Mouse (Mus musculus) intestine, embryonic 14.5 days (tissue): ENCODE results near the gene Cntfr. TPM values are rescaled to one million over a fixed set of nuclear protein-coding genes. Genes with fewer than 3 reads are reported as not detected.
"Not testable (repeated sequence)": the region's sequence is repeated elsewhere in the genome, so short reads cannot be mapped to it uniquely, and the experiment has no call there.

ENCODE experiments used
- ATAC-seq: fragments of 200-750 bp; cut with Nextera tagmentation; replicated peaks from 2 replicates; pipeline ENCODE4 v1.8.0; 2017; ENCODE audit warnings: low read depth, moderate number of reproducible peaks, moderate TSS enrichment, moderate library complexity; ENCODE audit not compliant: low FRiP score, low TSS enrichment
- DNase-seq: peaks from one replicate; pipeline ENCODE4 v3.0.0-alpha.2; 2018; ENCODE audit warnings: low spot score
- H3K27ac ChIP-seq: fragments of 300-500 bp; sonication (generic); 2 replicates; pipeline ENCODE4 v1.5.1; 2014; ENCODE audit warnings: low read depth, mild to moderate bottlenecking, control low read depth
- H3K27me3 ChIP-seq: fragments of 300-500 bp; sonication (generic); replicated peaks from 2 replicates; pipeline ENCODE4 v1.6.1; 2014; ENCODE audit warnings: low read length, control low read depth; ENCODE audit not compliant: control insufficient read depth, insufficient read depth
- H3K36me3 ChIP-seq: fragments of 300-500 bp; sonication (generic); 2 replicates; pipeline ENCODE4 v1.6.1; 2014; ENCODE audit warnings: low read length, control low read depth; ENCODE audit not compliant: control insufficient read depth, insufficient read depth
- H3K4me1 ChIP-seq: fragments of 300-500 bp; sonication (generic); replicated peaks from 2 replicates; pipeline ENCODE4 v1.6.1; 2014; ENCODE audit warnings: low read length, control low read depth, mixed read lengths; ENCODE audit not compliant: control insufficient read depth, insufficient read depth
- H3K4me2 ChIP-seq: fragments of 300-500 bp; sonication (generic); 2 replicates; pipeline ENCODE4 v1.6.1; 2014; ENCODE audit warnings: low read length
- H3K4me3 ChIP-seq: fragments of 300-500 bp; sonication (generic); 2 replicates; pipeline ENCODE4 v1.5.1; 2014; ENCODE audit warnings: low read depth, low read length, control low read depth, mixed read lengths
- H3K9ac ChIP-seq: fragments of 300-500 bp; sonication (generic); 2 replicates; pipeline ENCODE4 v1.6.1; 2014; ENCODE audit warnings: mild to moderate bottlenecking, low read length
- H3K9me3 ChIP-seq: fragments of 300-500 bp; sonication (generic); 2 replicates; pipeline ENCODE4 v1.6.1; 2016; ENCODE audit warnings: low read length, control low read depth; ENCODE audit not compliant: control insufficient read depth
- WGBS: fragments of 180-500 bp; shearing (Covaris S2); extraction: QIAGEN DNeasy Blood & Tissue Kit; methylation state at CpG from one replicate; pipeline ENCODE4 v1.1.7; 2014; 5-methylcytosine and 5-hydroxymethylcytosine counted together
- polyA plus RNA-seq: library from polyadenylated mRNA; unstranded; fragments of >200 nt; fragmentation: Nextera tagmentation; extraction: Ambion mirVana; gene quantifications from 2 replicates; pipeline ENCODE4 v1.2.1, GENCODE M21; 2014

Cntfr gene
- 5.2 and 6.2 TPM in 2 replicates for polyA plus RNA-seq

DNA sequence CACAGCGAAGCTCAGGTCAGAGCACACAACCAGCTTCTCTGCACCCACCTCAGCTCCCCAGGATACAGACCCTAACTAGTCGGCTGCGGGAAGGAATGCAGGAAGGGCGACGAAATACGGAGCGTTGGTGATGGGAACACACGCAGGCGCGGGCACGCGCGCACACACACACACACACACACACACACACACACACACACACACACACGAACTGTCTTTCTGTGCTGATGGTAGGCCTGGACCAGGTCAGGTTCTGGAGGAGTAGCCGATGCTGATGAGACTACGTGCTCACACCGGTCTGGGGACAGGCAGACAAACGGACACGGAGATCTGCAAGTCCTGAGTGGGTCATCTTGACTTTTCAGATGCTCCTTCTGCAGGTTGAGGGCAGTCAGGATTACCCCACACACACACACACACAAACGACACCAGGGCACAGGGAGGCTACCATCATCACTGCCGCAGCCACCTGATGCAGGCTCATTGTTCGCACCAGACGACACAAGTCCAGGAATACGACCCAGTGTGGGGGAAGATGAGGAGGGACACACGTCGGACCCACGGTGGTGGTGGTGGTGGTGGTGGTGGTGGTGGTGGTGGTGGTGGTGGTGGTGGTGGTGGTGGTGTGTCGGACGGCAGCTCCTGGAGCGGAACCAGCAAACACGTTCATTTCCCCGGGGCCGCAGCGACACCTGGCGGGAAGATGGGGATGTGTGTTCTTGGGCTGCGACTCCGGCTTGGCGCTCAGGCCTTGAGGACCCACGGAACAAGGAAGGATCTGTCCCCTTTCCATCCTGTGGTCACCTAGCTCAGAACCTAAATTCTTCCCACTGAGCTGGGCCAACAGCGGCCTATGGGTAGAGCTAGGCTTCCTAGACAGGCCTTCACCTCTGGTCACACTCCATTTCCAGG is at the start of gene Cntfr:
TSS of gene Cntfr (minus strand) at position 160 of the 912 bp plus-strand sequence.
- WGBS, result 10% methylated on average over 26 of the region's 40 CpGs
- not testable (repeated sequence) for H3K9me3 ChIP-seq, ATAC-seq, H3K4me1 ChIP-seq, H3K27ac ChIP-seq, H3K36me3 ChIP-seq, H3K27me3 ChIP-seq, H3K9ac ChIP-seq, H3K4me3 ChIP-seq, H3K4me2 ChIP-seq
- DNase-seq, result peak; percentile 86

DNA sequence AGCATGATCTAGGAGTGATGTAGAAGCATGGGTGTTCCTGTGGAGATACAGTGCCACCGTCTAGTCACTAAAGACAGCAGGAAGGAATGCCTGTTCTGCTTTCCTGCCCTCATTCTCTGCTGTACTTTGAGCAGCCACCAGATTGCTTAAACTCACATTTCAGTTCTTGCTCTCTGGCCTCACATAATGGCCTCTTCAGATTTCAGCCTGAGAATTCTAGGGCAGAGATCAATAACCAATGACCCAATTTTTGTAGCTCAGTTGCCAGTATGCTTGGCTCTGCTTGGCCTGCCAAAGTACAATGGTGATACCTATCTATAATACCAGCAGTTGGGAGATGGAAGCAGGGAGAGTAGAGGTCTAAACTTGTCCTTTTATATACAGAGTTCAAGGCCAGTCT is 48.1 kb upstream of the Cntfr start:
- H3K36me3 ChIP-seq, result no peaks in the 10 kb centered on the region
- H3K9ac ChIP-seq, result no peak overlapping the region
- no peak overlapping the region for H3K4me3 ChIP-seq
- H3K4me2 ChIP-seq, result no peak overlapping the region
- ATAC-seq (no peak), DNase-seq (no peak)
- H3K9me3 ChIP-seq, result peaks cover 14% of the 10 kb centered on the region; the same call in 1 of the 2 replicates
- no peak overlapping the region for H3K27ac ChIP-seq
- 72% methylated on average over 1 of the region's 1 CpGs for WGBS
- H3K4me1 ChIP-seq, result peaks cover 5% of the 10 kb centered on the region
- no peaks in the 10 kb centered on the region for H3K27me3 ChIP-seq

DNA sequence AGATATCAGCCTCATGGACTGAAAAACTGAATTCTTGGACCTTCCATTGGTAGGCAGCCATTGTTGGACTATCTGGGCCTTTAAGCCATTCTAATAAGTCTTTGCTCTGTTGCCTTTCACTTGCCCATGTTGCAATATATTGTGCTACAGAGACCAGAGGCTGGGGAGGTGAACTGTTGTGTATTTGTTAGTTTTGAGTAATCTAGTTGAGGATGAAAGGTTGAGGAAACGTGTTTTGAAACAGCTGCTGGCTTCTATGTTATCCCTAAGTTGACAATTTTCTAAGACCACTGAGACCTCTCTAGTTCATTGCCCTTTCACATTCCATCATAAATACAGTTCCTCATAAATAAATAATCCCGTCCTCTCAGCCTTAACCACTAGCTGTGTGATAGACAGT is 47.2 kb upstream of the Cntfr start:
- 79% methylated on average over 2 of the region's 2 CpGs for WGBS
- ATAC-seq, result no peak
- Histone ChIP-seq H3K27me3 (no peaks in the 10 kb centered on the region), H3K9me3 (peaks cover 14% of the 10 kb centered on the region; the same call in 1 of the 2 replicates), H3K9ac (no peak overlapping the region), H3K36me3 (peaks cover 4% of the 10 kb centered on the region), H3K4me3 (no peak overlapping the region), H3K4me2 (no peak overlapping the region), H3K4me1 (peaks cover 12% of the 10 kb centered on the region), H3K27ac (no peak overlapping the region)
- no peak for DNase-seq

DNA sequence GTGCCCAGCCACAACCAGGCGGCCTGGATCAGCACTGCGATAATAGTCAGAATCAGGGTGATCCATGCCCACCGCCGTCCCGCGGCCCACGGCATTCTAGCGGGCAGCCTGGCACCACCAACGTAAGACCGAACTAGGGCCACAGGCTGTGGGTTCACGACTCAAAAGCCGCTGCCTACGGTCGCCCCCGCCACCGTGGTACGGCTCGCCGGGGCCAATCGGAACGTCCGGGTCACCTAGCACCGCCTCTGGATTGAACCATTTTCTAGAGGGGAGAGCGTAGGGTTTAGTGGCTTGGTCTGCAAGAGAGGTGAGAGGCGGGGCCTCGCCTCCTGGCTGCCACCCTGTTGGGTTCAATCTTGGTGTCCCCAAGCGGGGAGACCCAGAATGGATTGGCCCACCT is 44.3 kb upstream of the Cntfr start:
- Histone ChIP-seq H3K4me3 (peak overlapping the region; percentile 76), H3K4me1 (peaks cover 12% of the 10 kb centered on the region), H3K27ac (peak overlapping the region; percentile 82), H3K27me3 (no peaks in the 10 kb centered on the region), H3K4me2 (peak overlapping the region; percentile 94), H3K9ac (peak overlapping the region; percentile 69), H3K36me3 (peaks cover 16% of the 10 kb centered on the region), H3K9me3 (0 out of 2 replicates have a peak, but pooled peaks cover 4% of the 10 kb centered on the region)
- WGBS, result under 1% methylated on average over 27 of the region's 27 CpGs
- ATAC-seq (peak; percentile 95), DNase-seq (peak; percentile 94)

DNA sequence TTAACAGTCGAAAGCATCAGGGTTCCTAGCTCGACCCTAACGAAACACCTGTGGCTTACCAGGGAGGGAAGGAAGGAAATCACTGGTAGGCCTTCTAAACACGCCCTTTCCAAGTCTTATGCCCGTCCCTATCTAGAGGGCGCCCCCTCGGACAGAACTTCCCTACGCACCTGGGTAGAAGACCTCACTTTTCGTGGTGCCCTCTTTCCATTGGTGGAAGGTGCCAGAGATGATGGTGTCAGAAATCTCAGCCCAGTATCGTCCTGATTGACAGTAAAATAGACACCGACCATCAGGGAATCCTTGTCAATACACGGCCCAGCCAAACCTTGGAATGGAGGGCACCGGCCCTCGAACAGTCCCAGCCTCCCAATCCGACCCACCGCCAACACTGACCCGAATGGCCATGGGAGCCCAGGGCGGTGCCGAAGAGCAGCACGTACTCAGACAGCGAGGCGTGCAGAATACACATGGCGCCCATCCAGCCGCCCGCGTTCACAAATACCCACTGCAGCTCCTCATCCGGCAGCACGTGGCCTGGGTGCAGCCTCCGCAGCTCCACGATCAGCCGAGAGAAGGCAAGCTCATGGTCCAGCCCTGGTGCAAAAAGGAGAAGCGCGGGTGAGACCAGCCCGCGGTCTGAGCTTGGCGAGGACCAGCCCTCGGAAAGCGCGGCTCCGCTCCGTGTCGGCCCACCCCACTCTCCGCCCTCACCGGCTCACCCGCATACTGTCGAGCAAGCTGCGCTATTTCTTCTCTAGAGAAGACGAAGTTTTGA is 43.7 kb upstream of the Cntfr start:
- no peaks in the 10 kb centered on the region for H3K27me3 ChIP-seq
- DNase-seq, result no peak
- peak overlapping the region; percentile 94 for H3K4me2 ChIP-seq
- H3K36me3 ChIP-seq, result peaks cover 16% of the 10 kb centered on the region
- H3K27ac ChIP-seq, result peak overlapping the region; percentile 82
- 1% methylated on average over 45 of the region's 48 CpGs for WGBS
- H3K4me1 ChIP-seq, result peaks cover 12% of the 10 kb centered on the region
- peak overlapping the region; percentile 69 for H3K9ac ChIP-seq
- peak overlapping the region; percentile 76 for H3K4me3 ChIP-seq
- 0 out of 2 replicates have a peak, but pooled peaks cover 2% of the 10 kb centered on the region for H3K9me3 ChIP-seq
- ATAC-seq, result peak; percentile 85

DNA sequence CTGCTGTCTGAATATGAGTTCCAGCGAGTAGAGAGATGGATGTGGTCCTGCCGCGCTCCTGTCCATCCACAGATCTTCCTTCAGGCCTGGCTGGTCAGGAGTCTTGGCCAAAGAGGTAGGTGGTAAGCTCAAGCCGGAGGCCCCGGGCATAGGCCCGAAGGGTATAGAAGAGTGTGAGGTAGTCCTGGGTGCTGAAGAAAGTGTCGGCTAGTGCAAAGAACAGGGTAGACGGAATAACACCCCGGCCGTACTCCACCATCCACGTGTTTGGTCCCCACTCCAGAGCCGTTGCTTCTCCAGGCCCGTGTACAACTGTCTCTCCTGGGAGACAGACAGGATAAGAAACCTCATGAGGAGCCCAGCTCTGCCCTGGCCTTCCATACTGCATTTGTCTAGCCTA is 42.4 kb upstream of the Cntfr start:
- Histone ChIP-seq H3K9ac (no peak overlapping the region), H3K4me1 (peaks cover 12% of the 10 kb centered on the region), H3K36me3 (peaks cover 16% of the 10 kb centered on the region), H3K27me3 (no peaks in the 10 kb centered on the region), H3K4me3 (no peak overlapping the region), H3K4me2 (no peak overlapping the region), H3K27ac (no peak overlapping the region), H3K9me3 (0 out of 2 replicates have a peak, but pooled peaks cover 2% of the 10 kb centered on the region)
- ATAC-seq (no peak), DNase-seq (no peak)
- 93% methylated on average over 13 of the region's 13 CpGs for WGBS

DNA sequence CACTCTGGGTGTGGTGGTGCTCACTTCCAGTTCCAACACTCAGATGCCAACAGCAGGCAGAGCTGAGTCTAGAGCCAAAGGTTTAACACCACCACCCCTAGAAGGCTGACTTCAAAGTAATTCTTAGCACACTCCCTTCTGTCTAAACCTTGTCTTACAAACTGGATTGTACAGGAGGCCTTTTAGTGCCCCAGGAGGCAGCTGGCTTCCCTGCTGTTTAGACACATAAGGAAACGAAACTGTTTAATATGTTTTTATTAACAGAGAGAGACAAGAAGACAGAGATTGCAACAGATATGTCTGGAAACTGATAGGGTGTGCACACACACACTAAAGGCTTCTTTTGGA is 41.3 kb upstream of the Cntfr start:
- no peak overlapping the region for H3K27ac ChIP-seq
- no peak overlapping the region for H3K4me2 ChIP-seq
- DNase-seq (no peak), ATAC-seq (no peak)
- WGBS, result 78% methylated on average over 1 of the region's 1 CpGs
- H3K4me3 ChIP-seq, result no peak overlapping the region
- peaks cover 16% of the 10 kb centered on the region for H3K36me3 ChIP-seq
- peaks cover 6% of the 10 kb centered on the region for H3K27me3 ChIP-seq
- 0 out of 2 replicates have a peak, but pooled peaks cover 2% of the 10 kb centered on the region for H3K9me3 ChIP-seq
- H3K4me1 ChIP-seq, result peaks cover 12% of the 10 kb centered on the region
- H3K9ac ChIP-seq, result no peak overlapping the region

DNA sequence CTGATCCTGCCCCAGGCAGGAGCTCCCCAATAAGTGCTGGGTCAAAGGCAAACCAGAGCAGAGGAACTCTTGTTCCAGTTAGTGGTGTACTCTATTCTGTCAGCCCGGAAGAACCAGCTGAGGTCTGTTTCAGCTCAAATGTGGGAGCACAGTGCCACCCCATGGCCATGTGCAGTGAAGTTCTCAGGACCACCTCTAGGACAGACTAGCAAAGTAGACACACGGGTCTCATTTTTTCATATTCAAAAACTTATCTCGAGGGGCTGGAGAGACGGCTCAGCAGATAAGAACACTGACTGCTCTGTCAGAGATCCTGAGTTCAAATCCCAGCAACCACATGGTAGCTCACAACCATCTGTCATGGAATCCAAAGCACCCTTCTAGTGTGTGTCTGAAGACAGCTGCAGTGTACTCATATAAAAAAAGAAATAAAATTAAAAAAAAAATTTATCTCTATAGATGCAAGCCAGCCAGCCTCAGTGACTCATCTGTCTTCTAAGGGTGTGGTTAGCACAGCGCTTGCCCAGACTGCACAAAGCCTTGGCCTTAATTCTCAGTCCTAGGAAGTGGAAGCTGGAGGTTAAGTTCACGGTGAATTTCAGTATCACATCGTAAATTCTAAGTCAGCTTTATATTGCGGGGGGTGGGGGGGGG is 40.8 kb upstream of the Cntfr start:
- Histone ChIP-seq H3K9ac (no peak overlapping the region), H3K36me3 (peaks cover 16% of the 10 kb centered on the region), H3K4me1 (peaks cover 12% of the 10 kb centered on the region), H3K27me3 (peaks cover 11% of the 10 kb centered on the region), H3K27ac (no peak overlapping the region), H3K4me2 (no peak overlapping the region), H3K9me3 (0 out of 2 replicates have a peak, but pooled peaks cover 2% of the 10 kb centered on the region), H3K4me3 (no peak overlapping the region)
- 32% methylated on average over 8 of the region's 8 CpGs for WGBS
- ATAC-seq, result peak; percentile 65
- peak; percentile 77 for DNase-seq
